Mouse (Mus musculus) ES-E14 (cell line): ENCODE results near the gene Ocel1. TPM values are rescaled to one million over a fixed set of nuclear protein-coding genes. Genes with fewer than 3 reads are reported as not detected.

Source experiments
- DNase-seq: peaks from one replicate; pipeline ENCODE4 v3.0.0-alpha.2; 2013; ENCODE audit warnings: low read depth, low spot score
- H3K27ac ChIP-seq: 2 replicates; pipeline ENCODE4 v1.5.1; 2012; ENCODE audit warnings: low read depth, mild to moderate bottlenecking, low read length, moderate library complexity, mixed read lengths; ENCODE audit not compliant: poor library complexity, insufficient read depth, severe bottlenecking
- H3K36me3 ChIP-seq: 2 replicates; pipeline ENCODE4 v1.6.1; 2012; ENCODE audit warnings: mild to moderate bottlenecking, low read length, moderate library complexity, mixed read lengths; ENCODE audit not compliant: control insufficient read depth, poor library complexity, insufficient read depth, severe bottlenecking
- H3K4me1 ChIP-seq, 2 experiments: fragments of 150-350 bp in 1 of 2; sonication (generic) in 1 of 2; 2 replicates each; pipeline ENCODE4 v1.6.1; 2012; ENCODE audit warnings: low read length in 2 of 2, mild to moderate bottlenecking in 1 of 2, mixed read lengths in 1 of 2; ENCODE audit not compliant: control insufficient read depth in 2 of 2, insufficient read depth in 2 of 2, poor library complexity in 1 of 2
- H3K4me3 ChIP-seq, 2 experiments: fragments of 150-350 bp in 1 of 2; sonication (generic) in 1 of 2; 2 replicates each; pipeline ENCODE4 v1.5.1; 2012; ENCODE audit warnings: low read length in 2 of 2, low read depth in 1 of 2, mild to moderate bottlenecking in 1 of 2, mixed read lengths in 1 of 2; ENCODE audit not compliant: insufficient read depth in 1 of 2, poor library complexity in 1 of 2, severe bottlenecking in 1 of 2
- H3K9ac ChIP-seq: 2 replicates; pipeline ENCODE4 v1.6.1; 2012; ENCODE audit warnings: low read depth, mild to moderate bottlenecking, low read length, mixed read lengths; ENCODE audit not compliant: poor library complexity, insufficient read depth, severe bottlenecking
- H3K9me3 ChIP-seq: fragments of 150-350 bp; sonication (generic); 2 replicates; pipeline ENCODE4 v1.6.1; 2012; ENCODE audit warnings: low read depth, mild to moderate bottlenecking, low read length; ENCODE audit not compliant: control insufficient read depth, insufficient read depth
- CHD2 ChIP-seq: IDR thresholded peaks from 2 replicates; pipeline ENCODE4 v1.6.1; 2014; ENCODE audit warnings: mild to moderate bottlenecking, low read depth, low read length, inconsistent platforms
- HCFC1 ChIP-seq: IDR thresholded peaks from 2 replicates; pipeline ENCODE4 v1.6.1; 2012; ENCODE audit warnings: low read length, inconsistent platforms, borderline replicate concordance; ENCODE audit not compliant: insufficient read depth
- MAFK ChIP-seq: IDR thresholded peaks from 2 replicates; pipeline ENCODE4 v1.6.1; 2014; ENCODE audit warnings: mild to moderate bottlenecking, low read depth, low read length, inconsistent platforms; ENCODE audit not compliant: insufficient read depth
- ZC3H11A ChIP-seq: IDR thresholded peaks from 2 replicates; pipeline ENCODE4 v1.6.1; 2012; ENCODE audit warnings: low read depth, mild to moderate bottlenecking, inconsistent platforms, low read length, borderline replicate concordance
- ZNF384 ChIP-seq: IDR thresholded peaks from 2 replicates; pipeline ENCODE4 v1.6.1; 2012; ENCODE audit warnings: low read depth, low read length, inconsistent platforms
- in situ Hi-C, 2 experiments: fragments of 600-800 bp; cut with MboI; formaldehyde crosslinking; loops; one replicate each; pipeline ENCODE4 v1.15.1; 2025; ENCODE audit warnings: low sequenced_read_pairs in 2 of 2, inconsistent platforms in 1 of 2; ENCODE audit not compliant: unreplicated experiment in 2 of 2
- total RNA-seq: library from RNA; depleted of rRNA; stranded (reverse); fragments of 300-350 nt; gene quantifications from 2 replicates; pipeline ENCODE4 v1.2.3, GENCODE M21; 2012

The Ocel1 gene
- total RNA-seq, 1 experiment, result 7.4 TPM

DNA sequence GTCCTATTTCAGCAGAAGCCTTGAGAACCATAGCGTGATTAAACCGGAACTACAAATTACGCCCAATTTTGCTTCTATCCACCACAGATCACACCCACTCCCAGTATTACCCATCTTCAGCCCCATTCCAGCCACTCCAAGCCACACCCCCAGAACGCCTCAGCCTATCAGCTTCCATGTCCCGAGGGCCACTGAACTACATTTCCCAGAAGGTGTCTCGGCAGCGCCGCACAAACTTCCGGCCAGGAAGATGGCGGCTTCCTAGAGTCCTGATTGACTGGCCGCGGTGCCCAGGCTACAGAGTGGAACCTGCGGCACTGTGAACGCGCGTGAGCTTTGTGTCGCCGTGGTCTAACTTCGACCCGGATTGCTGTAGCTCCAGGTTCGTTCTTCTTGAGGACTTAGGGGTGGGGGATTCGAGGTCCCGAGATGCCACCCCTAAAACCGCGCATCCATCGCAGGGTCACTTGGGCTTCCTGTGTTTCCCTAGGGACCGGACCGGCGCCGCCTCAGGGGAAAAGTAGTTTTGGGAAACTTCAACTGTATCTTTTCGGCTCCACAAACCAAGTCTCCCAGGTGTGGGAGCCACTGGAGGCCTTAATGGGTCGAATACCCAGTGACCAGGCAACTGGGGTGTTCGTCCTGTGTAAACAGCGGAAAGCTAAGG, 25.7 kb downstream of the Ocel1 start, which contains the start of gene Babam1:
TSS of gene Babam1 (plus strand) at position 223 of the 667 bp plus-strand sequence.
- H3K4me1 ChIP-seq, result peaks cover 0 to 8% of the 10 kb centered on the region in 2 experiments; a peak in 1 of 4 replicates
- H3K27ac ChIP-seq, result 0 out of 2 replicates have a peak within 1 kb of the TSS, but pooled peaks have one; percentile 41
- peak; percentile 91 for DNase-seq
- peak within 1 kb of the TSS; percentile 78 for H3K9ac ChIP-seq
- in situ Hi-C loops, result no loop called here
- H3K9me3 ChIP-seq, result no peaks in the 10 kb centered on the region
- TF ChIP-seq ZNF384 (no peak), ZC3H11A (no peak), HCFC1 (peak; percentile 96), CHD2 (peak; percentile 27; the same call in 1 of the 2 replicates)
- H3K4me3 ChIP-seq, result peak within 1 kb of the TSS; percentile 77 to 100
- H3K36me3 ChIP-seq, result peaks cover 17% of the 10 kb centered on the region

- peak overlapping the region; percentile 77 to 100 for H3K4me3 ChIP-seq
- TF ChIP-seq MAFK (no peak), ZNF384 (no peak), CHD2 (no peak), ZC3H11A (no peak), HCFC1 (no peak)
- no peaks in the 10 kb centered on the region for H3K9me3 ChIP-seq
- H3K9ac ChIP-seq, result peak overlapping the region; percentile 78; the same call in 1 of the 2 replicates
- no peak overlapping the region for H3K27ac ChIP-seq
- peaks cover 0 to 9% of the 10 kb centered on the region in 2 experiments; a peak in 2 of 4 replicates for H3K4me1 ChIP-seq
- in situ Hi-C loops, result no loop called here
- H3K36me3 ChIP-seq, result peaks cover 17% of the 10 kb centered on the region
- no peak for DNase-seq
Measured at GRCm38 (mm10) chr8:71397701-71398100, 26.6 kb downstream of the Ocel1 start.

DNA sequence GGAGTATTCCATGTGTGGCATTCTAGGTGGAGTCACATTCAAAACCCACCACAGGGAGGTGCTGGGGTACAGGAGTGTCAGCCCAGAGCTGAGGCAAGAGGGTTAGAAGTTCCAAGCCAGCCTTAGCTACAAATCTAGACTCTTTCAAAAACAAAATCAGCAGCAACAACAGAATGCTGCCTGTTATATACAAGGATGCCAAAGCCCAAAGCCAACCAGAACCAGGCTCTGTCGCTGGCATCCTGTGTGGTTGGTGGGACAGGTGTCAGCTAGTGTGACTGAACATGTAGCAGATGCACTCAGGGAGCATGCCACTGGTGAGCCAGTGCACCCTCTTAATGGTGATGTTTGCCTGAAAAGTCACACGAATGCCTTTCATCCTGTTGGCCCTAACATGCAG, 29.7 kb downstream of the Ocel1 start:
- Histone ChIP-seq H3K9me3 (no peaks in the 10 kb centered on the region), H3K4me3 (no peak overlapping the region), H3K9ac (no peak overlapping the region), H3K36me3 (peaks cover 25% of the 10 kb centered on the region), H3K27ac (no peak overlapping the region), H3K4me1 (peaks cover 3 to 23% of the 10 kb centered on the region in 2 experiments; a peak in 3 of 4 replicates)
- no peak for DNase-seq
- in situ Hi-C loops, result no loop called here
- TF ChIP-seq MAFK, result no peak
- TF ChIP-seq CHD2, result no peak
- TF ChIP-seq ZC3H11A, result no peak
- no peak for TF ChIP-seq ZNF384
- TF ChIP-seq HCFC1, result no peak

DNA sequence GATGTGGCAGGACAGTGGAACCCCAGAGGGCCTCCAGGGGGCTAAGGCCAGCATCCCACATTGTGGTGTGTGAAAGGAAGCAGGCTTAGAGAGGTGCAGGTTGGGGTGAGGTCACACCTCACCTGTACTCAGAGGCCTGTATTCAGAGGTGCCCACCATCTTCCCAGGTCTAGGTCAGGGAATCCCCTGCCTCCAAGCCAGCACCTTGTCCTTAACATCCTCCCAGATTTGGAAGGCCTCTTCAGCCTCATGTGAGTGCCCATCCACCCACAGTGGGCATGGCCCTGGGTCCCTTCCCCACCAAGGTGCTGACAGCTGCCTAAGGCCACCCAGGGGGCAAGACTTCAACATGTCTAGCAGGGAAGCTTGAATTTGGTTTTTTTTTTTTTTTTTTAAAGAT, 30.4 kb downstream of the Ocel1 start:
- Histone ChIP-seq H3K9ac (no peak overlapping the region), H3K4me3 (no peak overlapping the region), H3K27ac (no peak overlapping the region), H3K36me3 (peaks cover 25% of the 10 kb centered on the region), H3K9me3 (no peaks in the 10 kb centered on the region), H3K4me1 (peaks cover 3 to 20% of the 10 kb centered on the region in 2 experiments; a peak in 3 of 4 replicates)
- no peak for TF ChIP-seq ZNF384
- no peak for TF ChIP-seq CHD2
- no peak for TF ChIP-seq HCFC1
- TF ChIP-seq ZC3H11A, result no peak
- no peak for TF ChIP-seq MAFK
- in situ Hi-C loops, result no loop called here
- no peak for DNase-seq
